Mouse (Mus musculus) lung, embryonic 15.5 days (tissue): ENCODE measurements around the gene Kmt2a. TPM values are rescaled to one million over a fixed set of nuclear protein-coding genes. Genes with fewer than 3 reads are reported as not detected.
A peak's percentile ranks its signal among the peaks of the same experiment; 100 is the strongest.

Experiments
- ATAC-seq: fragments of 200-750 bp; cut with Nextera tagmentation; 2 replicates; pipeline ENCODE4 v1.8.0; 2017; ENCODE audit warnings: moderate number of reproducible peaks, borderline replicate concordance; ENCODE audit not compliant: low FRiP score, low TSS enrichment; ENCODE audit errors: extremely low read depth
- H3K27ac ChIP-seq: fragments of 300-500 bp; sonication (generic); 2 replicates; pipeline ENCODE4 v1.5.1; 2015; ENCODE audit warnings: moderate library complexity, mild to moderate bottlenecking, inconsistent platforms
- H3K27me3 ChIP-seq: fragments of 300-500 bp; sonication (generic); 2 replicates; pipeline ENCODE4 v1.6.1; 2015; ENCODE audit warnings: inconsistent platforms
- H3K36me3 ChIP-seq: fragments of 300-500 bp; sonication (generic); 2 replicates; pipeline ENCODE4 v1.6.1; 2015; ENCODE audit warnings: inconsistent platforms
- H3K4me1 ChIP-seq: fragments of 300-500 bp; sonication (generic); 2 replicates; pipeline ENCODE4 v1.6.1; 2015; ENCODE audit warnings: inconsistent platforms
- H3K4me2 ChIP-seq: fragments of 300-500 bp; sonication (generic); 2 replicates; pipeline ENCODE4 v1.6.1; 2015; ENCODE audit warnings: inconsistent platforms, mild to moderate bottlenecking, moderate library complexity
- H3K4me3 ChIP-seq: fragments of 300-500 bp; sonication (generic); 2 replicates; pipeline ENCODE4 v1.5.1; 2015; ENCODE audit warnings: mild to moderate bottlenecking, inconsistent platforms
- H3K9ac ChIP-seq: fragments of 300-500 bp; sonication (generic); 2 replicates; pipeline ENCODE4 v1.6.1; 2015; ENCODE audit warnings: inconsistent platforms
- H3K9me3 ChIP-seq: fragments of 300-500 bp; sonication (generic); 2 replicates; pipeline ENCODE4 v1.6.1; 2016; ENCODE audit warnings: inconsistent platforms
- WGBS: fragments of 180-500 bp; shearing (Covaris S2); methylation state at CpG from one replicate; pipeline ENCODE4 v1.1.7; 2015; 5-methylcytosine and 5-hydroxymethylcytosine counted together
- polyA plus RNA-seq: library from polyadenylated mRNA; unstranded; fragments of >200 nt; fragmentation: Nextera tagmentation; extraction: Ambion mirVana; gene quantifications from 2 replicates; pipeline ENCODE4 v1.2.1, GENCODE M21; 2015

Gene Kmt2a
- polyA plus RNA-seq = 11.2 and 15.5 TPM in 2 replicates

DNA sequence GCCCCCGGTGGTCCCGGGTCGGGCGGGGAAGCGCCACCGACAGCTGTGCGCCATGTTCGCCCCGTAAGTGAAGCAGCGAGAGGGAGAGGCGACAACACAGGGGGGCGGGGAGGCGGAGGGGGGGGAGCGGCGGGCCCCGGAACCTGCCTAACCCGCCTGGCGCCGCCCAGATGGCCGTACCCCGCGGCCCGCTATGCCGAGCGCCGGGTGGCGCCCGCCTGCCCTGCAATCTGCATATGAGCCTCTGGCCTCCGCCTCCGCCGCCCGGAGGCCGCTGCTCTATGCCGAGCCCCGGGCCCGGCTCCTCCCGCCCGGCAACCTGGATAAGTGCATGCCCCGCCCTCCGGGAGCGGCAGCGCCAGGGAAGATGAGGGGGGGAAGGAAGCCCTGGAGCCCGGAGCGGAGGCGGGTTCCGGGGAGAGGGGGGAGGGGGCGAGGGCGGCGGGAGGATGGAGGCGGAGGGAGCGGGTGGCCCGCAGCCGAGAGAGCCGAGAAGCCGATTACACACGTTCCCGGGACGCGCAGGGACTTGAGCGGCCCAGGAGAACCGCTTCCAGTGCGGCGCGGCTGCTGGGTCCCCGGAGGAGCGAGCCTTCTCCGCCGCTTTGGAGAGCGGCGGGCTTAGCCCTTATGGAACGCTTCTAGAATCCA lies at the start of gene Kmt2a:
Kmt2a (minus strand) TSS at position 76 of the 651 bp plus-strand sequence.
- Histone ChIP-seq H3K27ac (peak within 1 kb of the TSS; percentile 99), H3K27me3 (no peaks in the 10 kb centered on the region), H3K4me3 (peak within 1 kb of the TSS; percentile 97), H3K9ac (peak within 1 kb of the TSS; percentile 98), H3K9me3 (no peaks in the 10 kb centered on the region), H3K4me2 (peak within 1 kb of the TSS; percentile 100), H3K36me3 (no peaks in the 10 kb centered on the region), H3K4me1 (peaks cover 40% of the 10 kb centered on the region)
- WGBS = under 1% methylated on average over 47 of the region's 71 CpGs
- peak; percentile 88 for ATAC-seq

- Histone ChIP-seq H3K4me2 (peak overlapping the region; percentile 66), H3K9me3 (no peaks in the 10 kb centered on the region), H3K36me3 (no peaks in the 10 kb centered on the region), H3K4me1 (peaks cover 17% of the 10 kb centered on the region), H3K4me3 (peak overlapping the region; percentile 92), H3K27me3 (no peaks in the 10 kb centered on the region), H3K27ac (peak overlapping the region; percentile 94), H3K9ac (peak overlapping the region; percentile 47; the same call in 1 of the 2 replicates)
- 71% methylated on average over 2 of the region's 2 CpGs for WGBS
- no peak for ATAC-seq
These were observed 40.4 kb upstream of the Kmt2a start for GRCm38 (mm10) chr9:44921543-44921942.

- no peaks in the 10 kb centered on the region for H3K27me3 ChIP-seq
- peak overlapping the region; percentile 66 for H3K4me2 ChIP-seq
- peak; percentile 90 for ATAC-seq
- peak overlapping the region; percentile 94 for H3K27ac ChIP-seq
- H3K9me3 ChIP-seq = no peaks in the 10 kb centered on the region
- peak overlapping the region; percentile 92 for H3K4me3 ChIP-seq
- peak overlapping the region; percentile 47 for H3K9ac ChIP-seq
- under 1% methylated on average over 8 of the region's 8 CpGs for WGBS
- H3K4me1 ChIP-seq = peaks cover 17% of the 10 kb centered on the region
- H3K36me3 ChIP-seq = no peaks in the 10 kb centered on the region
These were observed 40.0 kb upstream of the Kmt2a start for GRCm38 (mm10) chr9:44921123-44921468.

DNA sequence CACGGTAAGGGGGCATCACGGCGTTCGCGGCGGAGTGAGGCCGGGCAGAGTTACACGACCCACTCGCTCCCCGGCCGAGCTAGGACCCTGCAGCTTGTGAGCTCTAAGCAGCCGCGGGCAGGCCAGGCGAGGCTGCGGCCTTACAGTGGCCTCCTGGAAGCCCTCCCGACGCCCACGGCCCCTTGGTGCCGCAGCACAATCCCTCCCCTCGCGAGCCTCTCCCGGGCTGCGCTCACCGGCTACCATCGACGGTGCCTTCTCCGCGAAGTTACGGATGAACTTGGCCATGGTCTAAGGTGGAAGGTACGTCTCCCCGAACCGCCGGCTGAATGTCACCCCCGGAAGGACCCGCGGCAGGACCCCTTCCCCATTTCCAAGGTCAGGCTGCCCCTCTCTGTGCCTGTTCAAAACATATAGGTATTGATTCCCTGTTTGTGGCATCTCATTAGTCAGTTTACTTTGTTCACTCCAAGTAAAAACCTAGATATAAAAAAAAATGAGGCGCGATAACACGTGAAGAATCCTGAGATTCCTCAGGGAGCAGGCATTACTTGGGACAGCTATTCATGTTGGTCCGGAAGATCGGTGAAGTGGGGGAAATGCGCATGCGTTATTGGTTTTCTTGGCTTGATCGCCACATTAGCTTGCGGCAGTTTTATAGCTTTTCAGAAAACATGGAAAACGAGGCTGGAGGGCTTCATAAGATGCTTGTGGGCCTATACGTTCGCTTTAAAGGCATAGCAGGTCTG lies 39.5 kb upstream of the Kmt2a start, which contains the start of gene Atp5l:
Atp5l (minus strand) TSS at position 369 of the 749 bp plus-strand sequence.
- no peaks in the 10 kb centered on the region for H3K36me3 ChIP-seq
- peak within 1 kb of the TSS; percentile 97 for H3K9ac ChIP-seq
- H3K4me1 ChIP-seq = peaks cover 19% of the 10 kb centered on the region
- H3K9me3 ChIP-seq = no peaks in the 10 kb centered on the region
- H3K4me2 ChIP-seq = peak within 1 kb of the TSS; percentile 66
- peak within 1 kb of the TSS; percentile 94 for H3K27ac ChIP-seq
- H3K4me3 ChIP-seq = peak within 1 kb of the TSS; percentile 92
- WGBS = under 1% methylated on average over 48 of the region's 48 CpGs
- no peaks in the 10 kb centered on the region for H3K27me3 ChIP-seq
- ATAC-seq = peak; percentile 90

DNA sequence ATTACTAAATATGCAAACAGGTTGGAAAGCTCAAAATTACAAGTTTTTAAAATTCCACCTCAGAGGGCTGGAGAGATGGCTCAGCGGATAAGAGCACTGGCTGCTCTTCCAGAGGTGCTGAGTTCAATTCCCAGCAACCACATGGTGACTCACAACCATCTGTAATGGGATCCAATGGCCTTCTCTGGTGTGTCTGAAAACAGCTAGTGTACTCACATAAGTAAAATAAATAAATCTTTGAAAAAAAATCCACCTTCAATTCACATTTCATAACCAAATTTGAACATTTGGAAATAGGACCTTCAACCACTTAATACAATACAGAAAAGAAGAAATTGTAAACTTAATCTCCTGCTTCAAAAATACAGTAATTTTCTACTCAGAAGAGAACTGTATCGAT lies 38.5 kb upstream of the Kmt2a start:
- peak overlapping the region; percentile 92 for H3K4me3 ChIP-seq
- WGBS = 37% methylated on average over 2 of the region's 2 CpGs
- H3K9me3 ChIP-seq = no peaks in the 10 kb centered on the region
- no peaks in the 10 kb centered on the region for H3K36me3 ChIP-seq
- peak overlapping the region; percentile 66 for H3K4me2 ChIP-seq
- H3K9ac ChIP-seq = peak overlapping the region; percentile 97
- no peak for ATAC-seq
- H3K27me3 ChIP-seq = no peaks in the 10 kb centered on the region
- H3K4me1 ChIP-seq = peaks cover 28% of the 10 kb centered on the region
- no peak overlapping the region for H3K27ac ChIP-seq

- Histone ChIP-seq H3K9ac (no peak overlapping the region), H3K36me3 (peaks cover 16% of the 10 kb centered on the region), H3K27me3 (no peaks in the 10 kb centered on the region), H3K9me3 (no peaks in the 10 kb centered on the region), H3K27ac (no peak overlapping the region), H3K4me2 (no peak overlapping the region), H3K4me3 (no peak overlapping the region), H3K4me1 (peaks cover 23% of the 10 kb centered on the region)
- 40% methylated on average over 1 of the region's 1 CpGs for WGBS
- no peak for ATAC-seq
These were observed 35.1 kb upstream of the Kmt2a start for GRCm38 (mm10) chr9:44916196-44916595.

- H3K9ac ChIP-seq = no peak overlapping the region
- no peak overlapping the region for H3K4me2 ChIP-seq
- no peak overlapping the region for H3K4me3 ChIP-seq
- ATAC-seq = no peak
- H3K27me3 ChIP-seq = no peaks in the 10 kb centered on the region
- H3K9me3 ChIP-seq = no peaks in the 10 kb centered on the region
- 30% methylated on average over 4 of the region's 4 CpGs for WGBS
- H3K4me1 ChIP-seq = peaks cover 22% of the 10 kb centered on the region
- H3K27ac ChIP-seq = no peak overlapping the region
- peaks cover 27% of the 10 kb centered on the region for H3K36me3 ChIP-seq
These were observed 33.6 kb upstream of the Kmt2a start for GRCm38 (mm10) chr9:44914706-44915105.

DNA sequence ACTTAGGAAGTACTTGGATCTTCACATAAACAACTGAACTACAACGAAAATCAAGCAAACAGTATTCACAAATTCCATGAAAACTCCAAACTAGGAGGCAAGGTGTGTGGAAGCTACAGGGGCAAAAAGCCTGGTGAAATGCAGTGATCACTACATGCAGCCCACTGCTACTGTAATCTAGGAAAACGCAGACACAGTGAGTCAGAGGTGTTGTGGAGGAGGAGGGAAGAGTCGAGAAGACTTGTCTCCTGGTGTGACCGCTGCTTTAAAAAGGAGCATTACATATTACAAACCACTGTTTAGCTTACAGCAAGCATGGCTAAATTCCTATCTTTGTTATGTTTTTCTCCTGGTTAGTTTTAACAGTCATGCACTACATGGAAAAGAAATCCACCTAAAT lies 30.3 kb upstream of the Kmt2a start:
- WGBS = 95% methylated on average over 4 of the region's 4 CpGs
- ATAC-seq = no peak
- no peaks in the 10 kb centered on the region for H3K27me3 ChIP-seq
- H3K4me2 ChIP-seq = no peak overlapping the region
- no peak overlapping the region for H3K9ac ChIP-seq
- no peak overlapping the region for H3K27ac ChIP-seq
- H3K9me3 ChIP-seq = no peaks in the 10 kb centered on the region
- H3K36me3 ChIP-seq = peaks cover 27% of the 10 kb centered on the region
- peaks cover 13% of the 10 kb centered on the region for H3K4me1 ChIP-seq
- H3K4me3 ChIP-seq = no peak overlapping the region

GRCm38 (mm10) chr9:44905620-44906019 lies 24.5 kb upstream of the Kmt2a start:
- Histone ChIP-seq H3K27me3 (no peaks in the 10 kb centered on the region), H3K27ac (no peak overlapping the region), H3K9me3 (no peaks in the 10 kb centered on the region), H3K9ac (no peak overlapping the region), H3K36me3 (peaks cover 5% of the 10 kb centered on the region), H3K4me3 (no peak overlapping the region), H3K4me2 (no peak overlapping the region), H3K4me1 (0 out of 2 replicates have a peak, but pooled peaks cover 6% of the 10 kb centered on the region)
- 49% methylated on average over 4 of the region's 4 CpGs for WGBS
- ATAC-seq = no peak

GRCm38 (mm10) chr9:44904964-44905363 lies 23.9 kb upstream of the Kmt2a start:
- Histone ChIP-seq H3K9ac (no peak overlapping the region), H3K27me3 (no peaks in the 10 kb centered on the region), H3K9me3 (no peaks in the 10 kb centered on the region), H3K27ac (no peak overlapping the region), H3K4me3 (no peak overlapping the region), H3K4me2 (no peak overlapping the region), H3K4me1 (0 out of 2 replicates have a peak, but pooled peaks cover 6% of the 10 kb centered on the region), H3K36me3 (no peaks in the 10 kb centered on the region)
- 45% methylated on average over 5 of the region's 5 CpGs for WGBS
- no peak for ATAC-seq

- Histone ChIP-seq H3K27ac (no peak overlapping the region), H3K4me3 (no peak overlapping the region), H3K9ac (no peak overlapping the region), H3K27me3 (no peaks in the 10 kb centered on the region), H3K4me2 (no peak overlapping the region), H3K36me3 (no peaks in the 10 kb centered on the region), H3K9me3 (no peaks in the 10 kb centered on the region), H3K4me1 (0 out of 2 replicates have a peak, but pooled peaks cover 6% of the 10 kb centered on the region)
- 73% methylated on average over 4 of the region's 4 CpGs for WGBS
- no peak for ATAC-seq
These were observed 22.8 kb upstream of the Kmt2a start for GRCm38 (mm10) chr9:44903856-44904255.

GRCm38 (mm10) chr9:44900402-44900801 lies 19.3 kb upstream of the Kmt2a start:
- Histone ChIP-seq H3K4me2 (no peak overlapping the region), H3K36me3 (no peaks in the 10 kb centered on the region), H3K27me3 (no peaks in the 10 kb centered on the region), H3K27ac (no peak overlapping the region), H3K9ac (no peak overlapping the region), H3K9me3 (no peaks in the 10 kb centered on the region), H3K4me1 (0 out of 2 replicates have a peak, but pooled peaks cover 6% of the 10 kb centered on the region), H3K4me3 (no peak overlapping the region)
- 62% methylated on average over 4 of the region's 4 CpGs for WGBS
- no peak for ATAC-seq
